Mouse (Mus musculus) heart, postnatal 10 days (tissue): ENCODE measurements around the gene Mybbp1a. TPM values are rescaled to one million over a fixed set of nuclear protein-coding genes. Genes with fewer than 3 reads are reported as not detected.
A peak's percentile ranks its signal among the peaks of the same experiment; 100 is the strongest.
"Not testable (repeated sequence)": the region's sequence is repeated elsewhere in the genome, so short reads cannot be mapped to it uniquely, and the experiment has no call there.

ENCODE experiments used
- DNase-seq, 2 experiments: peaks; one replicate each; pipeline ENCODE4 v3.0.0; 2021
- intact Hi-C: fragments of 180-260 bp; cut with DNase I; formaldehyde crosslinking; loops from one replicate; pipeline ENCODE4 v1.15.1; 2025
- total RNA-seq, 2 experiments: library from RNA; stranded (reverse); gene quantifications; 2 replicates each; pipeline ENCODE4 v1.2.3; 2021

Mybbp1a gene
- total RNA-seq, 2 experiments from 2014 or later: 47.0 to 50.0 TPM

- intact Hi-C loops: loop anchor here (1.0 to 2.0 kb wide), 2 partner anchors 15 to 16 kb away; no protein-coding TSS in a partner anchor
- DNase-seq: no peak
These were observed 29.2 kb upstream of the Mybbp1a start for GRCm38 (mm10) chr11:72411945-72412344.

DNA sequence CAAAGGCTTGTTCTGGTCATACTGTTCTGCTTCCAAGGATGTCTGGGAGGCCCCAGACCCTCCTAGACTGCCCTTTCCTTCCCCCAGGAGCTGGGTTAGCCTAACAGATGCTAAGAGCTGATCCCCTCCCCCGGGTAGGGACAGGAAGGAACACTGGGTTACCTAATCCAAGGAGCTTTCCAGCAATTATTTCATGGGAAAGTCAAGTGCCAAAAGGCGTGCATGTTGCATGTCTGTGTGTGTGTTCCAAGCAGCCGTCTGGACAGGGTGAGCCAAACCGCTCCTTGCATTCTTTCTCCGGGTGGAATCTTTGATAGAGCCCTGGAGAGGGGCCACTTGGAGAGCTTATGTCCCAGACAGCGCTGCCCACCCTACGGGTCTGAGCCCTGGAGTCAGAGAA, 28.1 kb upstream of the Mybbp1a start:
- intact Hi-C loops: no loop called here
- peak; percentile 83 to 85 for DNase-seq

- DNase-seq: no peak
- intact Hi-C loops: no loop called here
These were observed 27.5 kb upstream of the Mybbp1a start for GRCm38 (mm10) chr11:72413601-72414190.

- DNase-seq: no peak
- intact Hi-C loops: no loop called here
These were observed 26.0 kb upstream of the Mybbp1a start for GRCm38 (mm10) chr11:72415155-72415554.

DNA sequence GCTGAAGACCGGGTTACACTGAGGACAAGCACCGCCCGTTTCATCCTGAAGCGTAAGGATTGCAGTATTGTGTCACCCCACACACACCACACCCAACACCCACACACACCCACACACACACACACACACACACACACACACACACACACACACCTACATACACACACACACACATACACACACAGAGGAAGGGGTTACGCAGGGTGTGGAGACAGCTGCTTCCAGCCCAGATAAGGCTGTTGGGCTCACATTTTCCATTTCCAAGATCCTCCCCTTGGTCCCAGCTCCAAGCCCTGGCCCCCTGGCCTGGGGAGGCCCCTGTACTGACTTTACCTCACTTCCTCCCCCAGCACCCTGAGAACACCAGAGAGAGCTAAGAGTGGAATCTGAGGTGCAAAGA, 24.5 kb upstream of the Mybbp1a start:
- intact Hi-C loops: no loop called here
- DNase-seq: peak; percentile 74

DNA sequence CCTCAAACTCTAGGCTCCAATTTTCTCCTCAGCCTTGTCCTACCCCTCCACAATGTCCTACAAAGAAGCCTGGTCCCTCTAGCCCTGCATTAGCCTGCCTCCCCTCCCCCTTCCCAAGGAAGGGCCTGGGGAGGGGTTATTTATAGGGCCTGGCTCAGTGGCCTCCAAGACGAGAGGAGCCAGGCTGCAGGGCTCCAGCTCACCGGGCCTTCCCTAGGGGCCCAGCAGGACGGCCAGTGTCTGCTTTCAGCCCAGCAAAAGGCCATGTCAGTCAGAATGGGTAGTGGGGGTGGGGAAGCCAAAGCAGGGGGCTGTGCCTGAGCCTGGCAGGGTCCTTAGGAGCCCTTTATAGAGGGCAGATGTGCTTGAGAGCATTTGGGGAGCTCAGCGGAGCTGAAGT, 23.8 kb upstream of the Mybbp1a start:
- no peak for DNase-seq
- intact Hi-C loops: no loop called here

DNA sequence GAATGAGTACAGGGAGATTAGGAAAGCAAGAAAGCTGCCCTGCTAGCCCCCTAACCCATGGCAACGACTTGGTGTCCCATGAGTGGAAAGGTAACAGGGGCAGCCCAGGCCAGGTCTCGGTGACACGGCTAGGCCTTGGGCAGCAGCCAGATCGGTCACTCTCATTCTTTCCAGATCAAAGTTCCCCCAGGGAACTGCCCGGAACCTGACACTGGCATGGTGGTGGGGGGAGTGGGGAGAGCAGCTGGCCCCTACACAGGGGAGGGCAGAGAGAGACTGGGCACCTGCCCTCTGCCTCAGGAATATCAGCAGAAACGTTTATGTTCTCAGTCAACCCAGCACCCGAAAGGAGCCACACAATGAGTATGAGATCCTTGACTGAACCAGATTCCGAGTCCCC, 22.9 kb upstream of the Mybbp1a start:
- intact Hi-C loops: no loop called here
- no peak for DNase-seq

DNA sequence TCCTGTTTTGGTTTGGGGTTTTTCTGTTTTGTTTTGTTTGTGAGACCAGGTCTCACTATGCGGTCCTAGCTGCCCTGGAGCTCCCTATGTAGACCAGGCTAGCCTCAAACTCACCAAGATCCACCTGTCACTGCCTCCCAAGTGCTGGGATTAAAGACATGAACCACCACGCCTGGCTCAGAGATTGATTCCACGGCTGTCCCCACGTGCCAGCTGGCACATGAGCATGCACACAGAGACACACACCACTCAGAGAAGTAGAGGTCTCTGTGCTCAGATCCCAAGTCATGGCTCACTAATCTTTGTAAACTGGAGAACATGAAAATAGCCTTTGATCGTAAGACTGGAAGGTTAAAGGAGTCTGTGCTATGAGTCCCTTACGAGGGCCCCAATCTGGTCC, 22.1 kb upstream of the Mybbp1a start:
- intact Hi-C loops: no loop called here
- no peak for DNase-seq

GRCm38 (mm10) chr11:72420460-72421122, 20.6 kb upstream of the Mybbp1a start:
- no peak for DNase-seq

GRCm38 (mm10) chr11:72421518-72422278, 19.5 kb upstream of the Mybbp1a start:
- no peak for DNase-seq
- intact Hi-C loops: no loop called here

More at GRCm38 (mm10) chr11:72420460-72421122, 20.6 kb upstream of the Mybbp1a start:
- intact Hi-C loops: no loop called here

- DNase-seq: no peak
- intact Hi-C loops: no loop called here
These were observed 17.5 kb upstream of the Mybbp1a start for GRCm38 (mm10) chr11:72423686-72424085.

GRCm38 (mm10) chr11:72425201-72425600, 16.0 kb upstream of the Mybbp1a start:
- intact Hi-C loops: no loop called here
- DNase-seq: no peak

DNA sequence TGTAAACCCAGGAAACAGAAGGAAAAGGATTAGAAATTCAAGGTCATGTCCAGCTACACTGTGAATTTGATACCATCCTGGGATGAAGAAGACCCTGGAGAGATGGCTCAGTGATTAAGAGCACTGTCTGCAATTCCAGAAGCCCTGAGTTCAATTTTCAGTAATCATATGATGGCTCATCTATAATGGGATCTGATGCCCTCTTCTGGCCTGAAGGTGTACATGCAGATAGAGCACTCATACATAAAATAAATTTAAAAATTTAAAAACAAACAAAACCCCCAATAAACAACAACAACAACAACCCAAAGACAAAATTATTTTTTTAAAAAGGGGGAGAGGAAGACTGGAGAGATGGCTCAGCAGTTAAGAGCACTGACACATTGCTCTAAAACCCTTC, 14.3 kb upstream of the Mybbp1a start:
- DNase-seq: no peak
- intact Hi-C loops: no loop called here

DNA sequence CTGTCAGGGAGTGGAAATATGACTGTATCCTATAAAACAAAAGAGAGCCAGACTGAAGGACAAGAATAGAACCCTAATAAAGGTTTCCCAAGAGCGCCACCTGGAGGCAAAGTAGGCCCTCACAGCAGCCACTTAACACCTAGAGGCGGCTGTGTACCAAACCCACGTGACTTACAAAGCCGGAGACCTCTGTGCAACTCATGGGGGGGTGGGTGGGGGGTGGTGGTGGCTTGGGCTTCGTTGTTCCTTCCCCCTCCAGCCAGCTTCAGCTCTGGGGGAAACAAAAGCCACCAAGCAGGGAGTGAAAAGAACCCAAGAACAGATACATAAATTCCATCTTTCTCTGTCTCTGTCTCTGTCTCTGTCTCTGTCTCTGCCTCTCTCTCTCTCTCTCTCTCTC, 12.5 kb upstream of the Mybbp1a start:
- DNase-seq: peak; percentile 90 to 95
- intact Hi-C loops: loop anchor here (1.0 to 2.0 kb wide), 6 partner anchors 17 to 204 kb away; partner anchors contain the start of gene Smtnl2

- peak; percentile 86 to 93 for DNase-seq
- intact Hi-C loops: loop anchor here (2.0 kb wide), 1 partner anchor 204 kb away; no protein-coding TSS in a partner anchor
These were observed 11.9 kb upstream of the Mybbp1a start for GRCm38 (mm10) chr11:72429288-72429690.

- intact Hi-C loops, DNase-seq: not testable (repeated sequence)
These were observed 10.7 kb upstream of the Mybbp1a start for GRCm38 (mm10) chr11:72430311-72431068.

DNA sequence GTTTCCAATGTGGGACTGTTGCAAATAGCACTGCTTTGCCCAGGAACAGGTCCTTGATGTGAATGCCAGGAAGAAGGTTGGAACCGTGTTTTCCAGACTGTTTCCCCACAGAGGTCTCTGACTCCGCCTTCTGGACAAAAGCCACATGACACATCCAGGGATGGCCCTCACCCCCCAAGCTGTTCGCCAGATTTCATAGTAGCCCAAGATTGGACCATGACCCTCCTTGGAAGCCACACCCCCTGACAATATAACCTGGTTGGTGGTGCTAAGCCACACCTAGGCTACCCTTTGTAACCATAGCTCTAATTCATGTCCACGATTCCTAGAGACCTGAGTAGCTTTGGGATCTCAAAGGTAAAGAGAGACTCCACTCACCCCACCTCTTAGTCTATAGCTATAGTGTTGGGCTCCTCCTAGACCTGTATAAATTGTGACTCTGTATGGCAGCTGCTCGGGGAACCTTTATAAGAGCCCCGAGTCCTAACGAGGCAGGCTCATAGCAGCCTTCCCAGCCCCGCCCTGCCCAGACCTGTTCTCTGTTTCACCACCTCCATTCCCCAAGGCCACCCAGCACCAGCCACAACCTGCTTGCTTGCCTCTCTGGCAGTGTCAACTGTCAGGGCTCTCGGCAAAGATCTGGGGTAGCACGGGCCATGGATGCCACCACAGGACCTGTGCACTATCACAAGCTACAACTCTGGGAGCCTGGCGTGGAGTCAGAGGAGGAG, 6.0 kb upstream of the Mybbp1a start, which contains the start of gene Ggt6:
Gene Ggt6, plus strand, starts transcription at position 564 of the 731 bp plus-strand sequence.
- no peak for DNase-seq
- intact Hi-C loops: no loop called here

DNA sequence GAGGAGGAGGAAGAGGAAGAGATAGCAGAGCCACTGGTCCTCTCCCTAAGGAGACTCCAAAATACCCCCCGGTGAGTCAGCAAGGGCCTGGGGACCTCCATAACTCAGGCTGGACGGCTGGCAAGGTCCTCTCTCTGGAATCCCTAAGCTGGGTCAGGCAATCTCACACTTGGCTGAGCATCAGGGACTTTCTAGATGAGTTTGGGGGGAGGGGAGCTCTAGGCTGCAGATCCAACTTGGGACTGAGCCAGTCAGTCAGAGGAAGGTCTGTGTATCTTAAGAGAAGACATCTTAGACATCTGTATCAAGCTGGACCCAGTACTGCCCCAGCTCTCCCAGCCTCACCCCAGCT, 5.5 kb upstream of the Mybbp1a start:
- peak; percentile 66 for DNase-seq
- intact Hi-C loops: no loop called here

DNA sequence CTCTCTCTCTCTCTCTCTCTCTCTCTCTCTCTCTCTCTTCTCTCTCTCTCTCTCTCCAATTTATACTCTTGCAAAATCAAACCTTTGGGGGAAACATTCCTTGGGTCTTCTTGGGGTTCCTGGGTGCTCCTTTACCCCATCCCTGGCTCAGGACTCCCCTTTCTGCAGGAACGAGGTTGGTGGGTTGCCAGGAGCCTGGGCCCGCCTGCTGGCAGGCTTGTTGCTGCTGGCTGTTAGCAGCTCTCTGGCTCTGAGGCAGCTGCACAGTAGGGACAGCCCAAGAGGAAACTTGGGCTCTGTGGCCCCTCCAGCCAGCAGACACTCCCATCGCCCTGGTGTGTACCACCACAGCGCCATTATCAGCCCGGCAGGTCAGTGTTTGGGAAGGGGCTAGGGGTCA, 4.9 kb upstream of the Mybbp1a start:
- intact Hi-C loops: no loop called here
- peak; percentile 60 to 67 for DNase-seq
